Mouse (Mus musculus) urinary bladder, postnatal 14 days (tissue): Measurements from ENCODE around the gene Slc12a3.

ENCODE experiments used
- DNase-seq: peaks from one replicate; pipeline ENCODE4 v3.0.0; 2021; ENCODE audit warnings: low spot score

The Slc12a3 gene

DNA sequence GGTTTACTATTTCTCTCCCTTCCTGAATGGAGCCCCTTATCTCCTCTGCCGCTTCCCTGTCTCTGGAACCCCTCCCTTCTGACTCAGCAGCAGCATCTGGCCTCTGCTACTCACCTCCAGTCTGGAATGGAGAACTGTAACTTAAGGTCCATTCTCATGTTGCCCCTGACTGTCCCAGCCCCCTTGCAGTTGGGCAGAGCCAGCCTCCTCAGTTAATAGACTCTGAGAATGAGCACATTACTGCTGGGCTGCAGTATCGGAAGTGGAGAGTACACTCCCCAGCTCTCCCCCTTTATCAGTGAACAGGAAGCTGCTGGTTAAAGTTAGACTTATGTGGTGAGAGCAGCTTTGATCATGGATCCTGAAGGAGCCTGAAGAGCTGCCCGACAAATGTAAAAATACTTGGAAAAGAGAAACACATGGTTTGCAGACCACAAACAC lies 46.6 kb downstream of the Slc12a3 start:
- no peak for DNase-seq

DNA sequence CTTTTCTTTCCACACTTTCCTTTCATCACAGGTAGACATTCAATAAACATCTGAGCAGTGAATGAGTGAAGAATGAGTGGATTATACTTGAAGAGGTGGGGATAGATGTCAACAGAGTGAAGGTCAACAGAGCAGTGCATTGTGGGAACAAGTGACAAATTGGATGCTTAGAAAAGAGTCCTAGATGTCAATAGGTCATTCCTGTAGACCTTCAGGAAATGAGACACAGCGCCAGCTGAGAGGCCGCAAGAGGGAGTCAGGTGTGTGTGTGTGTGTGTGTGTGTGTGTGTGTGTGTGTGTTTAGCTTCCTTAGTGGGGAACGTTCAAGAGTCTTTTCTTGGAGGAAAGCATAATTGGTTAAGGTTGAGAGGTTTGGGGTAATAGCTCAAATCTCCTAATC lies 47.2 kb downstream of the Slc12a3 start:
- no peak for DNase-seq

DNA sequence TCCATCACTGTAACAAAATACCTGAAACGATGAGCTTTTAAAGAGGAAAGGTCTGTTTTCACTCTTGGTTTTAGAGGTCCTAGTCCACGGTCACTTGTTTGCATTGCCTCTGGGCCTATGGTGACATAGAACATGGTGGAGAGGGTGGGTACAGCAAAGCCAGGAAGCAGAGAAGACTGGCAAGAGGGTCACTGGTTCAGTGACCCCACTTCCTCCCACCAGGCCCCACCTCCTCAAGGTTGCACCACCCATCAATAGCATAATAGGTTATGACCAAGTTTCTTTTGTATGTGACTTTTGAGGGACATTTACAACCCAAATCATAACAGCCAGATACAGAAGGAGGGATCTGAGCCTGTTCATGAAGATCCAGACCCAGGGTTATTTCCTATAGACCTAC lies 47.6 kb downstream of the Slc12a3 start:
- DNase-seq = no peak

DNA sequence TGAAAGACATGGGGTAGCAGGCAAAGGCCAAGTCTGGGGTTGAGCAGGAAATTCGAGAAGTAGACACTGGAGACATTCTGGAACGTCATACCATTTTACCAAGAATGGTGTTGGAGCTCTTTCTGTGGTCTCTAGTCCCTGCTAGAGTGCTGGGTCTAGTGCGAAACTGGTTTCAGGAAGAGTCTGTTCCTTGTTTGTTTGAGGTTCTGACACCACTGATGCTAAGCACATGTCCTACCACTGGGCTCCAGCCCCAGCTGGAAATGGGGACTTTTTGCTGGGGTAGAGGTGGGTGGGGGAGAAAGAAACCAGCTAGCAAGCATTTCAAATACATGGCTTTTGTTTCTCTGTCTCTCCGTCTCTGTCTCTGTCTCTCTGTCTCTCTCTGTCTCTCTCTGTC lies 48.0 kb downstream of the Slc12a3 start:
- no peak for DNase-seq

DNA sequence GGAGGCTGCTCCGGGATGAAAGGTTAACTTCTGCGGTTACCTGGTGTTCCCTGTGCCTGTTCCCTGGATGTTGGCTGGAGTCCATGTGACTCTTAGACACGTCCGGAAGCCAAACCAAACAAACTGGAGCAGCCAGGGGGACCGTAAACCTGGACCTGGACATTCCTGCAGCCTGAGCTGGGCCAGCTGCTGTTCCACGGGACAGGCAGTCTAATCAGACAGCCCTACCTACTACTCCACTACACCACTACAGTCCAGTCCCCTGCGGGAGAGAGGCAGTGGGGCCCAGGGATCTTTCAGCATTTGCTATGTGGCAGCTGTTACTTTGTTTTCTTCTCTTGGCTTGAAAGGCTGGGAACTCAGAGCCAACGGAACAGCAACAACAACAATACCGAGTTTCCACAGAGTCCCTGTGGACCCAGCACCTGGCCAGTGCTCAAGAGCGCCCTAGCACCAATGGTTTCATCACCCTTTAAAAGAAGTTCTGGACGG lies 48.8 kb downstream of the Slc12a3 start:
- peak; percentile 79 for DNase-seq

DNA sequence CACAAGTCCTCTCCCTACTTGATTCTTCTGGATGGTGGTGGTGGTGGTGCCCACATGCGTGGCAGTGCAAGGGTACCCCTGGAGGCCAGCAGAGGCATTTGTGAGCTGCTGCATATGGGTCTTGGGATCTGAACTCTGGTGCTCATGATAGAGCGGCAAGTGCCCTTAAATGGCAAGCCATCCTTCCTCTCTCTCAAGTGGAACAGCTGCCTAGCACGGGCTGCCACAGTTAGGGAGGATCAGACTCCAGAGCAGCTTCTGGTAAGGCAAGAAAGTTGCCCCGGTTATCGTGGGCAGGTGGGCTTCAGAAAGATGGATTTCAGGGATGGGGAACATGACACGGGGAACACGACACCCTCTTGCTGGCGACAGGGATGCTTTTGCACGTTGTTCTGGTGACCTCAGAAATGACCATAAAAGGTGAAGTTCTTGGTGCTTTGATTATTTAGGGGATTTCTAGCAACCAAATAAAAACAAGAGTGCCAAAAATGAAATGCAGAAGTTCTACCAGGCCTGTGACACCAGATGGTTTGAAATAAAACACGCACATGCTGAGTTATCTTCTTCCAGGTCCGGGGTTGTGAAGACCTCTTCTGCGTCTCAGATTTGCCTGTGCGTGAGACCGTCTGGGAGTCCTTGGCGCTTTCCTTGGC lies 49.9 kb downstream of the Slc12a3 start:
- no peak for DNase-seq

DNA sequence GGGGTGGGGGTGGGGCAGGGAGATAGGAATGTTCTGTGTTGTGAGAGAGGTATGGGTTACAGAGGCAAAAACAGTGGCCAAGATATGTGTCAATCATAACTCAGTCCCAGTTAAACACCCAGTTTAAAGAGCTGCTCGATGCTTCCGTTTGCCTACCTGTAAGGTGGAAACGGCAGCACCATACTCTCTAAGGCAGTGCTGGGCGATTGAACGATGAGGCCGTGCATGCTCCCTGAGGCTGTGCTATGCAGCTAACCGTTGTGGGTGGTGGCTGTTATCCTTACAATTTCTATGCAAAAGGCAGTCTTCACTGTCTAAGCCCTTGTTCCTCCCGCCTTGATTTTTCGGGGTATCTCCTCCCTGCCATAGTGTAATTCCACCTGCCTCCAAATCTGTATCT lies 50.7 kb downstream of the Slc12a3 start:
- DNase-seq = no peak

DNA sequence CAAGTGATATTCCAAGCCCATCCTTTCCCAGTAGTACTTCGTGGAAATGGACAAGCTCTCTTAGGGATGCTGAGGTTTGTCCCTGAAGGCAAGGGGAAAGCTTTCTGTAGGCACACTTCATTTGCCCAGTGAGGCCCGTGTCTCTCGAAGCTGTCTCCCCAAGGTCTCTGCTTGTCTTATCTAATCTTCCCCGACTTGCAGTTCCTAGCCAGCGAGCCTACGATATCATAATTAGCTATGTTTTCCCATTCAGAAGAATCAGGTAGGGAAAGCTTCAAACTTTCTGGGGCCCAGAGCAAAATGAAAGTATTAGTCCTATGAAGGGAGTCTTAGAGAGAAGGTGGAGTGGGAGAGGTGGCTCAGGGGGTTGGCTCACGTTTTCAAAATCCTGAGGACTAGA lies 55.2 kb downstream of the Slc12a3 start:
- DNase-seq = no peak

DNA sequence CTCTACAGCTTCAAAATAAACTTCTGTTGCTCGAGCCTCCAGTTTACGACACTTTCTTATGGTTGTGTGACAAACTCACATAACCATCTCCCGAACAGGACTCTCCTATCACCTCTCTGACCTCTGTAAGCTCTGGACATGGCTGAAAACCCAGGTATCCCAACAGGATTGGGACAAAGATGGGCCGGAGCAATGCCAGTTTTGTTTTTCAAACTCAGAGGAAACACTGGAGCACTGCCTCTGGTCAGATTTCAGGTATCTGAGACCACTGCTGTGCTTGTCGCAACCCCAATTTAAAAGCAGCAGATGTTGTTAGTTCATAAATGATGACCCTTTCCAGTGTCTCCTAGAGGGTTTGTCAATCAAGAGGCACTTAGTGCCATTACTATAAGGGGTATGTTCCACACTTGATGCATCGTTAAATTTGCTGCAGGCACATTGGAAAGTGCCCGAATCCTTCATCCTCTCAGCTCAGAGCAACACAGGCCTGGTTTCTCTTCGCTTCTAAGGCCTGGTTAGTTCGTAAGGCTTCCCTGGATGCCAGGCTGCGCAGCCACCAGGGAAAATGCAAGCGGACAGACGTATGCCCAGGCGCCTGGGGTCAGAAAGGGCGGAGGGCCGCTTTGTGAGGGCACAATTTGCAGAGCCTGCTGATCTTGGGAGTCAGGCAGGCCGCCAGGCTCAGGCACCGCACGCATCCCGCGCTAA lies 56.7 kb downstream of the Slc12a3 start:
- no peak for DNase-seq

DNA sequence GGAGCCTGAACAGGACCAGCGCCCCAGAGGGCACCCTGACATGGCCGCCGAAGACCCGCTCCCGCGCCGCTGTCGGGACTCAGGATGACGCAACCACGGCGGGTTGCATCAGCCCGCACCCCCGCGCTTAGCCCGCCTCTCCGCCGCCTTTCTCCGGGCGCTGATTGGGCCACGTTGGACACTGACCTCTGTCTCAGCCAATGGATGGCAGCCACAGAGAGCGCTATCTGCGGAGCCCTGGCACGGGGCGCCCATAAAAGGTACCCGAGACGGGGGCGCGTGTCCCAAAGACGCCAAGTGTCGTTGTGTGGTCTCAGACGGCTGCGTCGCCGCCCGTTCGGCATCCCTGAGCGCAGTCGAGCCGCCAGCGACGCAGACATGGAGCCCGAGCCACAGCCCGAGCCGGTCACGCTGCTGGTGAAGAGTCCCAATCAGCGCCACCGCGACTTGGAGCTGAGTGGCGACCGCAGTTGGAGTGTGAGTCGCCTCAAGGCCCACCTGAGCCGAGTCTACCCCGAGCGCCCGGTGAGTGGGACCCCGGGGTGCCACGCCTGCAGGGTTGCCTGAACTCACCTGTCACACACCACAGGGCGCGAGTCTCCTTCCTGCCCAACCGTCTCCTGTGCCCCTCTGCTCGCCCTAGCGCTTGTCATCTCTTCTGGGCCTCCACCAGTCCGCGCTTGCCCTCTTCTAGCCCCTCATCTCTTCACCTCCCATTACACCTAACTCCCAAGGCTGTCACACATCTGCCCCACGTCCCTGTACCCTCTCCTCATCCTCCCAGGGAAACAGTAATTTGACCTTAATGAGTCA lies 57.4 kb downstream of the Slc12a3 start, which contains the start of gene Herpud1:
Gene Herpud1, plus strand, starts transcription at position 225 of the 813 bp plus-strand sequence.
- peak; percentile 98 for DNase-seq

DNA sequence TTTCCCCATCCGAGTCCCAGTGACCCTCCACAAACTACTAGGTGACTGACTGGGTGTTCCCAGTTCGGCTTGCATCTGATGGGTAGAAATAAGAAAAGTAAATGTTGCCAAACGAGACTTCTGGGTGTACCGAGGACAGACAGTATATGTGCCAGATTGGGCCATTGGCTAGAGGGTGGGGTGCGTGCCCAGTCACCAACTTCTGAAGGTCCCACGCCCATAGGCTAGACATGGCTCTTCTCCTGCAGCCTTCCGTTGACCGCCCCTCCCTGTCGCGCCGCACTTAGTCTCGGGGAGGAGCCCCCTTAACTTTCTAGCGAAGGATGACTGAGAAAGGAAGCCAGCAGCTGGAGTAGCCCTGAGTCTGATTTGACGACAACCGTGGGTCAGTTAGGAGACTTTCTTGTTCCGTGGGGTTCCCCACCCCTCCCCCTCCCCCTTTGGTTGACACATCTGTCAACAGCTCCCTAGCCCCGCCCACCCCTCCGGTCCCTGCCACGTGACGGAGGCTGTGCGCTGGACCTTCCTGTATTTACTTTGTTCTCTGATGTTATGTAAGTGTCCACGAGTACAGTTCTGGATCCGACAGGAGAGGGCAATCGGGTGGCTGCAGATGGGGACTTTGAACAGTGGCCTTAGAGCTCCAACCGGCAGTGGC lies 58.2 kb downstream of the Slc12a3 start:
- DNase-seq = peak; percentile 85

DNA sequence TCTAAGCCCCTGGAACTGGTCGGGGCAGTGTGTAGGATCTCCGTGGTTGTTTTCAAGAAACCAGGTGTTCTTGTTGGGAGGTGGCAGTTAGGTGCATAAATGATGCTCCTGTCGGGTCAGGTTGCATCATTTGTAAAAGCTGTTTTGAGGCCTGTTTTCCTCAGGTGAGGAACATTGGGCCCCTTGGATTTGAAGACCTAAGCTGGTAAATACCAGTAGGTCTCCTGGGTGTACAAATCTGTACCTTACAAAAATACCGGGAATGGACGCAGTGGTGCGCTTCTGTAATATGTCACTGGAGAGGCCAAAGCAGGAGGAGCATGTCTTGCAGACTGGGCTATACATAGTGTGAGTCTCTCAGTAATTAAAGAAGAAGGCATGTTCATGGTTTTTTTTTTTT lies 58.8 kb downstream of the Slc12a3 start:
- no peak for DNase-seq

DNA sequence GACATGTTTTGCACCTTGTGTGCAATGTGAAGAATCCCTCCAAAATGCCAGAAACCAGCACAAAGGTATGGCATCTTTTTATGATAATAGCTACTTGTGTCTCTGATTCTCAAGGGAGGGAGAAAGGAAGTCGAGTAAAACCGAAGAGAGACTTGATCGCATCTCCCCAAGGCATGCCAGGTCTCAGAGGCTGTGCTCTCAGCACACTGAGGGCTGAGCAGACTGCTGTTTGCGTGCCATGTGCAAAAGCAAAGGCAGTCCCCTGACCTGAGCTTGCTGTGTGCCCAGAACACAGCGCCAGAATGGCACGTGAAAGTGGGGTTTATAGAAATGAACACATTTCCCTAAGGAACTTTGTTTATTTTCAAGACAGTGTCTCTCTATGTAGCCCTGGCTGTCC lies 60.5 kb downstream of the Slc12a3 start:
- no peak for DNase-seq

DNA sequence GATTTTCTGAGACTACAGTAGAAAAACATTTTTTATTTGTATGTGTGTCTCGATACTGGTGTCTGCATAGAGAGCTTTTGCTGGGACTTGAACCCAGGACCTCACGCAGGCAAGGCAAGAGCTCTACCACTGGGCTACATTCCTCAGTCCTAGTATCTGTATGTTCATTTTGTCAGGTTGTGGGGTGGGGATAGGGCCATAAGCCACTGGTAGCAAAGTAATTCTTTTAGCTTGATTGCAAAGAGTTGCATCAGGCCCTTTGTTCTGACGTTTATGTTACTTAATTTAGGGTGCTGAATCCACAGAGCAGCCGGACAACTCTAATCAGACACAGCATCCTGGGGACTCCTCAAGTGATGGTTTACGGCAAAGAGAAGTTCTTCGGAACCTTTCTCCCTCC lies 61.4 kb downstream of the Slc12a3 start:
- DNase-seq = no peak

DNA sequence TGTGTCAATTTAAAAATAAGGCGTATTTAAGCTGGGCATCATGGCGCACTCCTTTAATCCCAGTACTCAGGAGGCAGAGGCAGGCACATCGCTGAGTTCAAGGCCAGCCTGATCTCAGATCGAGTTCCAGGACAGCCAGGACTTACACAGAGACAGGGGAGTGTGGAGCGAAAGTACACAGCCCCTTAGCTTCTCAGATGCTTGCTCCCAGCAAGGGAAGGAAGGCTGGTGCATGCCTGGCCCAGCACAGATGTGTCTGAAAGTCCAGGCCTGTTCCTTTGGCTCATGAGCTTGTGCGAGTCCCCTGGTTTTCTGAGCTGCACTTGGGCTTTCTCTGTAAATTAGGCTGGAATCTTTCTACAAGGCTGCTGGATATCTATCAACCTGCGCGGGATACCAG lies 61.9 kb downstream of the Slc12a3 start:
- DNase-seq = no peak

DNA sequence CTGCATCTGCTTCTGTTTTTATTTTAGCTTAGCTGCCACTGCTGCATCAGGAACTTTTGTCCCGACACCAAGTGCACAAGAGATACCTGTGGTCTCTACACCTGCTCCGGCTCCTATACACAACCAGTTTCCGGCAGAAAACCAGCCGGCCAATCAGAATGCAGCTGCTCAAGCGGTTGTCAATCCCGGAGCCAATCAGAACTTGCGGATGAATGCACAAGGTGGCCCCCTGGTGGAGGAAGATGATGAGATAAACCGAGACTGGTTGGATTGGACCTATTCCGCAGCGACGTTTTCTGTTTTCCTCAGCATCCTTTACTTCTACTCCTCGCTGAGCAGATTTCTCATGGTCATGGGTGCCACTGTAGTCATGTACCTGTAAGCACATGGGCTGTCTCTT lies 63.1 kb downstream of the Slc12a3 start:
- DNase-seq = peak; percentile 52

DNA sequence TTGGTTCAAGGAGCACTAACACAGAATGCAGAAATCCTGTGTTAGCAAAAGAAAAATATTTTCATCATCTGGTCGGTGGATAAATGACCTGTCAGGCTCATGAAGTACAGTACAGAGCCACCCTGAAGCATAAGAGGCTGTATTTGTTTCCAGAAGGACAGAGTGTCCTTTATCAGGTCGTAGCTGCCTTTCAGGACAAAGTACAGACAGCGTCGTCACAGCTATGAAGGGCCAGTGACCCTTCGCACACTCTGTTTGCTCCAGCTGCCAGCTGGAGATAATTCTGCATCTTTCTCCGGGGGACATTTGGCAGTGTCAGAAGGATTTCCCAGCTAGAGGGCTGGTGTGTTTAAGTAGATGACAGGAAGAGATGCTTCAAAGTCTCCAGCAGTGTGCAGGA lies 63.6 kb downstream of the Slc12a3 start:
- no peak for DNase-seq

DNA sequence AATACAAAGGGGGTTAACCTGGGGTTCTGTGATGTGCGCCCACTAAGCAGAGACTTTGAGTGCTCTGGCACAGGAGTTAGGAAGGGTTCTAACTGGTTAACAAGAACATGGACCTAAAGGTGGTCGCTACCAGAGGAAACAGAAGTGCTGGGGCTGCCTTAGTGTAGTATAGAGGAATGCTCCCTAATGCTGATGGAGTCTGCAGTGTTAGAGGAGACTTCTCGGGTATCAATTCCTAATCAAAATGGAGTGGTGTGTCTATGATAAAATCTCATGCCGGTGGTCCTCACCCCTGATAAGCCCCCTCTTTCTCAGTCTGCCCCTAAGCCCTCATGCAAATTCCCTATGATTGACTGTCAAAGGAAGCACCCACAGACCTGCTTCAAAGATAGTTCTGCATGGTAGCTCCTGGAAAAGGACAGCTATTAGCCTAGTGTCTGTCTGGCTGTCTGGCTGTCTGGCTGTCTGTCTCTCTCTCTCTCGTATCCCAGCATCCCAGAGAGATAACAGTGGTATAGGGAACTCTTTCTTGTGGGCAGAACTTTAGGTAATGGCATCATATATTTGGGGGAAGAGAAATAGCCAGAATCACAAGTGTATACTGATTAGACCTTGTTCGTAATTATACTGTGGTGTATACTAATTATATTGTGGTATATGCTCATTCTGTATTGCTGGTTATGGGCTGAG lies 67.0 kb downstream of the Slc12a3 start:
- no peak for DNase-seq

DNA sequence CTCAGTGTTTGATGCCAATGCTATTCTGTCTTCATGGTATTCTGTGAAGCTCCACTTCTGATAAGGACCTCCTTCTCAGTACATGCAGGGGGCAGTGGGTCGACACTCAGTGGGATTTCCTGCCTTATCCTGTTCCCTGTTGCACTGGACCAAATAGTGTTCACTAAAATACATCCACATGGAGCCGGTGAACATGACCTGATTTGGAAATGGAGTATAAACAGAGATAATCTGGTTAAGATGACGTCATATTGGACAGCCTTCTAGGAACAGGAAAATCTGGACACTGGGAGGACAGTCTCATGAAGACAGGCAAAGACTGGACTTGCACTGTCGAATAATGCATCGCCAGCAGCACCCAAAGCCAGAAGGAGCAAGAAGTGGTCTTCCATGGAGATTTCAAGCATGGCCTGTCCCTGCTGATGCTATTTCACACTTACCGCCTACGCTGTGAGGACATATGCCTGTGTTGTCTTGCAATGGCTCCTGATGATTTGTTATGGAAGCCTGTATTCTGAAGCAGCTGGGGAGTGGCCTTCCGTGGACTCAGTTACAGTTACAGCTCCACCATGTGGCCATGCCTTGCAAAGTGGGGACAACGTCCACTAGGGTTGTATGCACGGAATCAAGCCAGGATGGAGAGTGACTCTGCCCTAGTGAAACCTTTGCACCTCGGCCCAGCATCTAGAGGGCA lies 68.1 kb downstream of the Slc12a3 start:
- DNase-seq = peak; percentile 66

DNA sequence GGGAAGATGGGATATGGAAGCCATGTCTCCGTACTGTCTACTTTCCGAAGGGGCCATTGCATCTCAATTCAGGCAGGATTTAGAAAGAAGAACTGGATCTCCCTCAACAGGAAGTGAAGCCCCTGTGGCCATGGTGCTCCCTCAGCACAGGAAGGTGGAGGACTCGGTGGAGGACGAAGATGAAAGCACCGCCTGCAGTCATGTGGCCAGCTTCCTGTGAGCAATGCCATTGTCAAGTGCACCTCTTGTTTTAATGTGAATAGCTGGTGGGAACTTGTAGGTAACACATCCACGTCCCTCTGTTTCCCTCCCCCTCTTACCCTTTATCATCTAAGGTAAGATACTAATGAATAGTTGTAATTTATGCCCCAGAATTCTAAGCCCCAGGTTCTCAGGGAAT lies 69.6 kb downstream of the Slc12a3 start:
- DNase-seq = no peak

DNA sequence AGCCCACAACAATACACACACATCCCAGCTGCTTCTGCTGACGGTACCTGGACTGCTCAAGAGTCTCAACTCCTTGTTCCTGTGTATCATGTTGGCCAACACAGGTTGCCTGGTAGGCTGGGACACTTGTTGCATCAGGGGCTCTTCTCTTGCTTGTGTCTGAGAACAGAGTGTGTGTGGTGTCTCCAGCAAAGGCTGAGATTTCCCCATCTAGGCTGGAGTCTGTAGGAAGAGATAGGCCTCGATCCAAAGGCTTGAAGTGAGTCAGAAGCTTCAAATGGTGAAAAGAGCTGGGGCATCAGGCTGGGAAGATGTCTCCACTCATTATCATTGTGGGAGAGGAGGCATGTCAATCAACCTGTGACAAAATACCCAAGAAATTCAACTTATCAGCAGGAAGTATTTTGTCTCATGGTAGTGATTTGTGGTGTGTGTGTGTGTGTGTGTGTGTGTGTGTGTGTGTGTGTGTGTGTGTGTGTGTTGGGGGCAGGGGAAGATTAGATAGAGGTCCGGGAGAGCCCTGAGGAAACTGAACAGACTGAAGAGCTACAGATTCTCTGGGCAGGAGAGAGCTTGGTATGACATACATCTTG lies 70.5 kb downstream of the Slc12a3 start:
- DNase-seq = no peak
